Mouse (Mus musculus): ENCODE data around the gene Iqsec1.

Iqsec1 gene

DNA sequence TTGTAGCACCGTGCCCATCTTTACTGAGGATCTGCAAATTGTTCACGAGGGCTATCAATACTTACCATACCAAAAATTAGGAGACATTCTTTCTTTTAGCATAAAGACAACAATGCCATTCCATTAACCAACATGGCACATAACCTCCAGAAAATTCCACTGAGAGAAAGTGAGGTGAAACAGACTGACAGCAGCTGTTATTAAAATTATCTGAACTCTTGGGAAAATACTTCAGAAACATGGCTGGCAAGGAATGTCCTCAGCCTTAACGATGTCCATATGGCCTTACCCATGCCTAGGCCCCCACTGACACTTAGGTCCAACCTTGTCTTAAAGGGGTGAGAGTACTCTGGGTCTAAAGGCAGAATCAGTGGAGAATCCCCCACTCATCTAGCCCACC lies 260.7 kb downstream of the Iqsec1 start:
- no peak for DNase-seq (ENCODE audit: low spot score)

DNA sequence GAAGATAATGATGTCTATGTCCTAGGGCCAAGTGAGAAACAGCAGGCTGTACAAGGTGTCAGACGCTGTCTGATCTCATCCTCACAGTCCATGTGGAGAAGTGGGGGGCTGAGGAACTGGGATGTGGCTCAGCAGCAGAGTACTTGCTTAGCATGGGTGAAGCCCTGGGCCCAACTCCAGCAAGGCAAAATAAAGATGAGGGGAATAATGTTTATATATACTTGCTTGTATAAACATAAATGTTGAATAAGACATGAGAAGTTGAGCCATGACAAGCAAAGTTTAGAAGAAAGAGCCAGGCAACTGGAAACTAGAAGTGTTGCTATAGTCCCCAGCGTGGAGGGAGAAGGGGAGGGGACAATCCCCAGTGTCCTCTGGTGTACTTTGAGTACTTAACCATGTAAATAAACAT lies 261.8 kb downstream of the Iqsec1 start:
- no peak for DNase-seq (ENCODE audit: low spot score)

DNA sequence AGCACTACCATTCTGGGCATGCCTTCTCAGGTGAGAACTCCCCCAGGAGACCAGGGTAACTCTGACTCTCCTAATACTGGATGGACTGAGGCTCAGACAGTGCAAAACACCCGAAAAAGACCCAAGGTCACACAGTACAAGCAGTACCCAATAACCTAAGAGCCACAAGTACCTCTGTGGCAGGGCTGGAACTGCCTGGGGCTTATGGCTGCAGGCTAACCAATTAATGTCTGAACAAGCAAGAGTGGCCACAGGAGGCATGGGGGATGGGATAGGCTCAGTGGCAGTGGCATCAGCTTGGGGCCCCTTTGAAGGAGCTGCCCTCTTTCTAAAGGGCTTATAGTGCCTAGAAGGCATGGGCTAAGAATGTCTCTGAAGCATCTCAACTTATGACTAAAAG lies 263.0 kb downstream of the Iqsec1 start:
- no peak for DNase-seq (ENCODE audit: low spot score)

DNA sequence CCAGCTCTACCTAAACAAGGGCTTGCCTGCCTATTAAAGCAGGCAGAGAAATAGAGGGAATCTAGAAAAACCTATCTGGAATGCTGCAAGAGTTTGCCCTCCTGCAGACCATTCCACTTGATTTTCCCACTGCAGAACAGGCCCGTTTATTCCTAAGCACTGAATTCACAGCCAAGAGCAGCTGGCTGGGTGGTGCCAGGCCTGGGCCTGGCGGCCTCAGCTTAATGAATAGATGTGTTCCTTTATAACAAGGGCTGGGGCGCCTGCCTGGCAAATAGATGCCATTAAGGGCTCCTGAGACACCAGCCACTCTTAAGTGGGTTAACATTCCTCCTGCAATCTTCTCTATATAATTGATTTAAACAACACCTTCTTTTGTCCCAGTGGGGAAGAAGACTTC lies 265.5 kb downstream of the Iqsec1 start:
- DNase-seq (ENCODE audit: low spot score), result no peak

DNA sequence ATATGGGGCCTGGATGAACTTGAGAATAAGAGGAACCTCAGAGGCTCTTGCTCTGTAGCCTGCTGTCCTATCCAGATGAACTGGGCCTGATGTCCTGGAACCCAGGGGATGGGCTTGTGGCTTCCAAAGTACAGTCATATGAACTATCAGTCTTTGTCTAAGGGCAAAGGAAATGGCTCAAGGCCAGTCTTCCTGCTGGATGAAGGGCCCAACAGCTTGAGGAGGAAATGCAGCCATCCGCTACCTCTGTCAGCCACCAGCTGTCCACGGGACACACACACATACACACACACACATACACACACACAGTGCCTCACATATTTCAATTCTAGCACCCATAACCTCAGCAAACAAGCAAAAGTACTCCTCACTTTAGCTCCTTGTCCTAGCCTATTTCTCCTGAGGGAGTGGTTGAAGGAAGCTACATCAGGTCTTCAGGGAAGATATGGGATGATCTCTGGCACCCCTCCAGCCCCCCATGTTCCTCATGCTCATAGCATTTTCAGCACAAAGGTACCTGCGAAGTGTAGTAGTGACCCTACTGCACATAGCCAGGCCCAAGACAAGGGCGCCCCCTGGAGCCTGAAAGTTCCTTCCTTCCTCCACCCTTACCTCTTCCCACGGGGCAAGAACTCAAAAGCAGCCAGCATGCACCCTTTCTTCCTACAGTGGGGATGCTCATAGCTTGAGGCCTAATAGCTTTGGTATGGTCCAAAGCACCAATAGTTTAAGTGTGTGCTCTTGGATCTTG lies 267.3 kb downstream of the Iqsec1 start:
- DNase-seq (ENCODE audit: low spot score), result no peak

DNA sequence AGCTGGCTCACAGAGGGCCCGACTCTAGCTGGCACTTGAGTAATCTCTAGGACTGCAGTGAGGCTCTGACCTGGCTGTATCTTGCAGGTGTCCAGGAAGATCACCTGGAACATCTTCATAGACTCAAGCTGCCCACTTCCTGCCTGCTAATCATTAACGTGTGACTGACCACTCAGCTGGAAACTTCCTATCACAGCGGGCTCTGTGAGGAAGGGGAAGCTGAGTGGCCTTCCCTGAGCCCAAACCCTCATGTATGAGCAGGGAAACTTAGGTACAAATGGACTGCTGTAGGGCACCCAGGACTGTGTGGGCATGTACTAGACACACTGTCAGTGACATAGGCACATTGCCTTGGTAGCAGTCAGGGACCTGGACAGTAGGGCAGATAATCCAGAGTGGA lies 268.3 kb downstream of the Iqsec1 start:
- DNase-seq (ENCODE audit: low spot score), result no peak

DNA sequence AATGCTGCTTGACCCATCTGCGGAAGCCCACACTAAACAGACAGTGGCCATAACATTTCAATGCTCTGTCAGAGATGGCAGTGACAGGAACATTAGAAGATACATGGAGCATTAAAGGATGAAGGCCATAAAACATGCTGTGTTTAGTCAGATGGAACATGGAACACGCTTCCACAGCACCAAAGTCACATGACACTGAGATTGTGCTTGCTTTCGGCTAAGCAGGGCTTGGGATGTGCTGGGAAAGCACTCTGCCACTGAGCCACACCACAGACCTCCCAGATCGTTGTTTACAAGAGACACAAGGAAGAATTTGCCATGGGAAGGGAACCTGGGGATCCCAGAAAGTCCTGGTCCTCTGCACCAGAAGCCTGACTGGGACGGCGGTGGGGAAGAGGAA lies 269.1 kb downstream of the Iqsec1 start:
- DNase-seq (ENCODE audit: low spot score), result no peak

DNA sequence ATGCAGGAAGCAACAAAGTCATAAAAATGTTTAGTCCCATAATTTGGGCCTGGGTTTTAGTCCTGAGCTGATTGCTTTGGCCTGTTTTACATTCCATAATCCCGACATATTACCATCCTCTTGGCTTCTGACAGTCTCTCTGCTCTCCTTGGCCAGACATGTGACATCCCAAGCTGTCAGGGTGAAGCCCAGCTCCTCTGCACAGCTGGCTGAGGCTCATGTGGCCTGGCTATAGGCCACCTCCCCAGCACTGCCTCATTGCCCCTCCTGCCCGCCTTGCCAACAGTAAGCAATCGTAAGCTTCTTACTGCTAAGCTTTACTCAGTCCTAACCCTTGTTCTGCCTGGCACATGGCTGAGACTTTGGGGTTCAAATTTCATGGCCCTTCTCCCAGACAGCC lies 270.0 kb downstream of the Iqsec1 start:
- no peak for DNase-seq (ENCODE audit: low spot score)

DNA sequence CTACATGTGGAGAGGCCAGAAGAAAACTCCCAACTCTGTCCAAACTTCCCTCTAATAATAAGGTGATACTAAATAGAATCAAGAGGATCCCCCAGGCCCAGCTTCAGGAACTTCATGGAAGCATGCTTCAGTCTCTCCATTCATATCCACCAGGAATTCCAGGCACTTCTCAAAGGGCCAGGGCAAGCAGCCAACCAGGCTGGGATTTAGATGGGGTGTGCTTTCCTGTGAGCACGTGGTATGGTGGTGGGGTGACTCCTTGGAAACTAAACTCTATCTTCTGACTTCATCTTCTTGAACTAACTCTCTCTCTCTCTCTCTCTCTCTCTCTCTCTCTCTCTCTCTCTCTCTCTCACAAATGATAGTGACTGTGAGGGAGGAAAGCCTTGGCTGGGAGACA lies 270.8 kb downstream of the Iqsec1 start:
- DNase-seq (ENCODE audit: low spot score), result no peak

DNA sequence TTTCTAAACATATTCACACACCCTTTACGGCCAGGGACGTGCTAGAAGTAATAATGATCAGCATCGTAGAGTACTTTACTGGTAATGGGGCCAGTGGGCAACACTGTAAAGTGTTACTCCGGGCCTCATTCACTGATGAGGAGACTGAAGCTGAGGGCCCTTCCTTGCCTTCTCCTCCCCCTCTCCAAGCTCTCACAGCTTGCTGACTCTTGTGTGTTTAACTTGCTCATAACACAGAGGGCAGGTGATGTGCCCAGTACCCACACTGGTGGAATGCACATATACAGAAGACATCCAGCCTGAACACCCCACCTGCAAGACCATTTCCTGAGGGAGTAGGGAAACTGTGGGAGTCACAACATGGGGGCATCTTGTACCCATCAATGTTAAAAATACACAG lies 271.6 kb downstream of the Iqsec1 start:
- DNase-seq (ENCODE audit: low spot score), result no peak

DNA sequence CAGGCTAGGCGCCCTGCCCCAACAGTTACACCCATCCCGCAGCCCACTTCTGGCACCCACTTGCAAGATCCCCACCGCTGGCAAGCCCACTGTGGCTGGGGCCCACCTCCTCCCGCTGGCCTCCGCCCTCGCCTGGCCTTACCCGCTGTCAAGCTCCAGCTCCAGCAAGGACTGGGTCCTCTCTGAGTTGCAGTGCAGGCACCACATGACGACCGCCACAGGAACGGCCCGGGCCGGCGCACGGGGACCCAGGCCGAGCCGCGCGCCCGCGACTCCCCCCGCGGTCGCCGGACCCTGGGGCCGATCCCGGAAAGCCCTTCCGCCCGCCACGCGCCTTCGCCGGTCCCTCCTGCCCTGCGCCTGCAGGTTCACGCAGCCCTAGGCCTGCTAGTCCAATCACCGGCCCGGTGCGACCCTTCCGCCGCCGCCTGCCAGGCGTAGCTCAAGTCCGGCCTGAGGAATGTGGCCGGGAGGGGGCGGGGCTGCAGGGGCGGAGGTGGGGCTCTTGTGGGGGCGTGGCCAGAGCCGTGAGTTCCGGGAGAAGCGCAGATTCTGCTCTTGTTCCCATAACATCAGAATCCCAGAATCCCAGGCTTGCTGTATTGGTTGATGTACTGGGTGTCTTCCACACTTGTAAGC lies 272.3 kb downstream of the Iqsec1 start:
- DNase-seq (ENCODE audit: low spot score), result peak; percentile 71

DNA sequence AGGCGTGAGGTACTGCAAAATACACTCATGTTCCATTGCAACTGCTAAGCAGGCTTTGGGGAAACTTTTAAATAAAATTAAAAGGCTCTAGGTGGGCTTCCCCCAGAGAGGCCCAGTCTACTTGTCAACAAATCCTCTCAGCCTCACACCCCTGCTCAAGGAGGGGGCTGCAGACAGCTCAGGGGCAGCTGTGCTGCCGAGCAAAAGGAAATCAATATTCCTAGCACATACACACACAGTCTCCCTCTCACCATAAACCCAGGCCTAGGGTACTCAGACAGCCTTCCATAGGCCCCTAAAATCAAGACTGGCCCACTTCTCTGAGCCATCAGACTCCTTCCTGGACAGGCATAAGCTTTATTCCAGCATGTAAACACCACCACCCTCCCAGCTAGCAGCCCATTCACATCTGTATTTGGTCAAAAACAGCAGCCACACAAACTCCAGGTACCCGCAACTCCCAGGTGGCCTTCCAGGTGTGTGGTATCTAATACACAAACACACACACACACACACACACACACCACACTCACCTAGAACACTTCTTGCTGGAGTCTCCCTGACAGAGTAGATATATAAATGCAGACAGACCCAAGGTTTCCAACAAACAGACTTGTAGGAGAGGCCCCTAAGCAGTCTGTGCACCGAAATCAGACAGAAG lies 273.1 kb downstream of the Iqsec1 start:
- DNase-seq (ENCODE audit: low spot score), result no peak

DNA sequence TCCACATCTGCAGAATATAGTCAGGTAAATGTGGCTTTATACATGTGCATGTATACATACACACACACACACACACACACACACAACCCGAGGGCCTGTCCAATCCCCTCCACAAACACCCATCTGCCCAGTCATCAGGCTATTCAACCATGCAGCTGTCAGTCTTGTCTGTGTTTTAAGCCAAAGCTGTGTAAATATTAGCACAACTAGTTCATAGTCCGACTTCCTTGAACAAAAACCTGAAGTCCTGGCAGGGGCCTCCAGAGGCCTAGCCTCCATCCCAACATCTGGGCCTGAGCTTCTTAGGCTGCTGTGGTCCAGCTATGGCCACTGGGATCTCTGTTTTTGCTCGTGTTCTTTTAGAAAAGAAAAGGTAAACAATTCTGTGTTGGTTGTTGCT lies 274.8 kb downstream of the Iqsec1 start:
- DNase-seq (ENCODE audit: low spot score), result no peak

DNA sequence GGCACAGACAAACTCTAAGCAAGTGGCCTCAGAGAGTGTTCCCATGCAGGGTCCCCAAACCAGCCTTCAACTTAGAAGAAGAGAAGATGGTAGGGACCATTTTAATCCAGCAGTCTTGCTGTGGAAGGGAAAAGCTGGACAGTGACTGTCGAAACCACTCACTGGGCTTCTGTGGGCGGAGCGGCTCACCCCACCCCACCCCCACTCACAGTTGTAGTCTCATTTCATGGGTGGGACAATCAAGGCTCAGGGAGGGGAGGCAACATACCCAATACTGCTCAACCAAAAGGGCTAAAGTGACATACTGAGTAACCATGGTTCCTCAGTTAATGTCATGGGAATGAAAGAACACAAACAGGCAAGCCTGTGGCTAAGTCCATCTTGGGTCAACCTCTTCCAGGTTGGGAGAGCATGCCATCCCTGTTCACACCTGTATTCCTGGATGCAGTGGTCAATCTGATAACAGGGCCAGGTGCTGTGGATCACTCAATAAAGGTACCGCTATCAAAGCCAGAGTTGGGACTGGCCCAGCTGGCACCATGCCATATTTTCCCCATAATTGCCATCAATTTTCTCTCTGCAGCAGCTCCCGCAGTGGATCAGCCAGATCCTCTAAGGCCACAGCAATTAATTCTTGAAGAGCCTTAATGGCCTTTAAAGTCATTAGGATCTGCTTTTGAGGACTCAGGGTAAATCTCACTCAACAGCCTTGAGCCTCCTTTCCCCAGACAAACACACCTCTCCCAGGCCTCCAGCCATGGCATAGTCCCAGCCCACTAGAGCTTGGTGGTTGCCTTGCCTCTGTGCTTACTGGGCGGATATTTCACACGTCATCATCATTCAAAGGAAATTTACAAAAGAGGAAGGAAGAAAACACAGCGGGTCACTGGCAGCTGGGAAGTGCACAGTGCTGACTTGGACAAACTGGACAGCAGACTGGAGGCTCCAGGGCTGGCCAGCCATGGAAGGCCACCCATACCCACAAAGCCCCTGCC lies 275.7 kb downstream of the Iqsec1 start:
- DNase-seq (ENCODE audit: low spot score), result no peak

DNA sequence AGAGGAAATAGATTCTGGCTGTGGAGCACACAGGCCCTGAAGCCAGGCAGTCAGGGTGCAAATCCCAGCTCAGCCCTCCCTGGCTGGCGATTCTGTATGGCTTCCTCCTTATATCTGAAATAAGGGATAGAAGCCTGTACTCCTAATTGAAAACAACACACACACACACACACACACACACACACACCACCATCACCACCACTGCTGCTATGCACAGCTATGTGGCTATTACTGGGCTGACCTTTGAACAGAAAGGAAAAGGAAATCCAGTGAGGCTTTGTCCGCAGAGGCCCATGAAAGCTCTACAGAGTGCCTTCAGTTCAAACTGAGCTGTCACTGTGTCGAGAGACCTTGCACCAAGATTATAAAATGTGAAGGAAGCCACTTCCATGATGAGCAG lies 276.4 kb downstream of the Iqsec1 start:
- DNase-seq (ENCODE audit: low spot score), result no peak

DNA sequence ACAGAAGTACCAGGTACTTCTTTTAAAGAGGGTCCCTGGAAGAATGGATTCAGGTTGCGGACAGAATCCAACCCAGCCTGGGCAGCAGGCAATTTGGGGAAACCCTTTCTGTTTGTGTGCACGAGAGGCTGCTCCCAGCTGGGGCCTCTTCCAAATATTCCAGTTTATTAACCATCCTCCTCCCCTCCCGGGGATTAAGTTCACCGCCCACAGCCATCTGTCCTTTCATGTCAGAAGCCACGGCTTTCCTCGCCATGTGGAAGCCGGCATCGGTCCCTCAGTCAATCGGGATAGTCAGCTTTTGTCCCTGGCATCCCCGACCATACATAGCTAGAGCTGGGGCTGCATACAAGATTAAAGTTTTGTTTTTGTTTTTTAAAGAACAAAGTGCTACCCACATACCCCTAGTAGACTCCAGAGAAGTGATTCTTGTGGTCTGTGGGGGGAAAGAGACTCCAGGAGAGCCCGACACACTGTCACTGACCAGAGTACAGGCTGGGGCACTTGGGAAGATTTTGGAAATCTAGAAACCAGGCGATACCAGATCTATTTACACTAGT lies 276.9 kb downstream of the Iqsec1 start:
- no peak for DNase-seq (ENCODE audit: low spot score)

DNA sequence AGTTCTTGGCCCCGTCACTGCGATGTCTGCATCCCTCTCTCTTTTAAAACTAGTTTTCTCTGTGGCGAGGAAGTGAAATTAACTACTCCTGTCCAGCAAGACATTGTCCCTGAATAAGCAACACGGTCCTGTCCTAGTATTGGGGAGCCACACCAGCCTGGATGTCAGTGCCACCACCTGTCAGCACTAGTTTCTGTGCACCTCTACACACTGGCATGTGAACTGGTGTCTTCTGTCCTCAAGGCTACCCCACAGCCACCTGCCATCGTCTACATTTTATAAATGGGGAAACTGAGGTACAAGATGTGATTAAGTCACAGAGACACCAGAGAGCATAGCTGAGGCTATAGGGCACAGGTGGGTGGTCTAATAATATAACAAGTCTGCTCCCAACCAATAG lies 277.7 kb downstream of the Iqsec1 start:
- no peak for DNase-seq (ENCODE audit: low spot score)

DNA sequence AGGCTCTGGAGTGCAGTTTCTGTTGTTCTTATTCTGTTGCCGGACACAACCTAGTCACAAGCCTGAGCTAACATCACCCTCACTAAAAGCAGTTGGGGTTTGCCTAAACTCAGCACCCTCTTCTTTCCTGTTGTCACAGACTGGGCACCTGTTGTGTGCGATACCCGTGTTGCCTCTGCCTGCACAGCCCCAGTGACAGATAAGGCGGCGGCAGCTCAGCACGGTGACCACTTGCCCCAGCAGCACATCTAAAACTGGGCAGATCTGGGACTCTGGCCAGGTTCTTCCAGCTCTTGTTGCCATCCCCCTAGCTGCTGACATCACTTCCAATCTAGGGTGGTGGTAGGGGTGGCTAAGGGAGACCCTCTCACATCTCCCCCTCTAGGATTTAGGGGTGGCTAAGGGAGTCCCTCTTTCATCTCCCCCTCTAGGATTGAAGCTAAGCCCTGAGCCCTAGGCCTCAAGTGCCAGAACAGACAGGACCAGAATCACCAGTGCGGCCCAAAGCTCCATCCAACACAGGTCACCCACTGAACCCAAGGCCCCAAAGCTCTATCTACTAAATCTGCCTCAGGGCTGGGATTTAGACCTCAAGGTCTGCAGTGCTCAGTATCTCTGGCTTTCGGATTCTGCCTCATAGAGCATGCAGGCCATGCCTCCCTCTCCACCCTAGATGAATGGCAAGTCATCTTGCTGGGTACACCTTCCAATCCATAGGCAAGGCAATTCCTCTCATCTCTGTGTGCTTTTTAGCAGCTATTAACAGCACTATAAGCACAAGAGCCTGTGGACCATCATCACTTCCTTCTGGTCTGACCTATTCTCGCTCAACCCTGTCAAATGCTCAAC lies 278.3 kb downstream of the Iqsec1 start:
- peak; percentile 86 for DNase-seq (ENCODE audit: low spot score)

DNA sequence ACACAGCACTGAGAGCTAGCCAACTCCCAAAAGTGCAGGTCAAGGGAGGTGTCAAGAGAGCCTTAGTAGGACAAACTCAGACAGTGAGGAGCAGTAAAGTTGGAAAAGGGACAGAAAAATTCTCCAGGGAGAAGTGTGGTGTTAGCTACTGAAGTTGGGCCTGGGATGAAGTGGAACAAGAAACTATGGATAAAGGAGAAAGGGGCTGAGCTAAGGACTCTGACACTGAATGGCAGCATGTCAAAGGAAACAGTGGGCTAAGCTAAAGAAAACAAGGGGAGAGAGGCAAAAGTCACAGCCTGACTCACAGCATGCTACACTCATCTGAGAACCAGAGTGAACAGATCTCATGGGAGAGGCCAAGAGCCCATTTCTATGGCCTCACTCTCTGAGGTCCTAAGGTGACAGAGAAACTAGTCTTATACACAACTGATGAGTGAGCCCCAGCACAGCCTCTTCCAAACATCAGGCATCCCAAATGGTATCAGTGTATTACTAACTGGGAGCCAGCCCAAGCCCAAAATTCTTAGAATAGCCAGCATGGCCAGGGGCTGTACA lies 280.3 kb downstream of the Iqsec1 start:
- no peak for DNase-seq (ENCODE audit: low spot score)

DNA sequence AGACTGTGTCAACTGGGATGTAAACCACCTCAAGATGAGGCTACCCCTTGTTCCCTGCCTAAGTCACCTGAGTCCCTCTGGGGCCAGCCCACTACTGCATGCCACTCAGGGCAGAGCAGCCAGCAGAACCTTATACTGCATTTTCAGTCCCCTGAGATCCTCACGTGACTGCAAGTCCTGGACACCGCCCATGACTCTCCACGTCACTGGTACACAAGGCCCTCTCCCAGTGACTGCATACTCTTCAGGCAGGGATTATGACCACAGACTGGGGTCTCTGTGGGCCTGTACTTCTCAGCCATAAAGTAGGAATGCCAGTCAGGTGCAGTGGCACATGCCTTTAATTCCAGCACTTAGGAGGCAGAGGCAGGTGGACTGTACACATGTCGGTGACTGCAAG lies 281.3 kb downstream of the Iqsec1 start:
- DNase-seq (ENCODE audit: low spot score), result peak; percentile 57

DNA sequence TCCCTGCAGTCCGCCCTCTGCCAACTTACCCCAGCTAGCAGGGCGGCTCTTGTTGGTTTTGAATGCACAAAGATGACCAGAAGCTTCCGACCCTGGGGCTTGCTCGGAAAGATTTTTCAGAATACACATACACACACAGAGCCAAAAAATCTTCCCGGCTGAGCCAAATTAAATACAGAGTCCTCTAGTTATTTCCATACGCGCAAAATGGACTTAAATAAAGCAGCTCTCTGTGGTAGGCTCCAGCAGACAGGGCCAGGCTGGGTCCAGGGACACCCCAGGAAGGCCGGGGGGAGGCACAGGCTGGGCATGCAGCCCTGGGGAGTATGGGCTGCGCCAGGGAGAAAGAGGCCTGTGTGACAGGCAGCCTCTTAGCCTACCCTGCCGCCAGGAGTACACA lies 282.0 kb downstream of the Iqsec1 start:
- DNase-seq (ENCODE audit: low spot score), result no peak

All from c-Kit-positive CD71-positive TER-119-positive erythroid progenitor cells, embryonic 14.5 days (primary cell).